Mouse (Mus musculus): Measurements from ENCODE around the gene Ppp1r8. TPM values are rescaled to one million over a fixed set of nuclear protein-coding genes. Genes with fewer than 3 reads are reported as not detected.
"Not testable (repeated sequence)": the region's sequence is repeated elsewhere in the genome, so short reads cannot be mapped to it uniquely, and the experiment has no call there.

Ppp1r8 gene
- polyA plus RNA-seq, 1 experiment from 2014 or later, result 31.9 TPM

GRCm38 (mm10) chr4:132794028-132794427 lies 48.9 kb downstream of the Ppp1r8 start:
- no peaks in the 10 kb centered on the region for H3K36me3 ChIP-seq (ENCODE audit: control insufficient read depth, insufficient read depth, low read length)
- 72% methylated on average over 9 of the region's 9 CpGs for WGBS
- H3K9me3 ChIP-seq (ENCODE audit: control insufficient read depth, low read length), result no peaks in the 10 kb centered on the region
- peaks cover 3 to 5% of the 10 kb centered on the region in 2 experiments; a peak in 2 of 4 replicates for H3K4me1 ChIP-seq (ENCODE audit: control insufficient read depth in 2 of 2, insufficient read depth in 2 of 2, low read length in 2 of 2)
- H3K9ac ChIP-seq (ENCODE audit: low read length), result no peak overlapping the region
- no peak for ATAC-seq (ENCODE audit: insufficient number of reproducible peaks, insufficient read depth, low FRiP score, low read depth)
- no peak overlapping the region for H3K4me3 ChIP-seq (ENCODE audit: control insufficient read depth in 1 of 2, insufficient read depth in 1 of 2, low read depth in 1 of 2, low read length in 2 of 2)
- H3K27ac ChIP-seq (replicated peaks in 1 of 2; ENCODE audit: control insufficient read depth in 1 of 2, insufficient read depth in 1 of 2, low read depth in 2 of 2, low read length in 2 of 2), result no peak overlapping the region
- H3K4me2 ChIP-seq (ENCODE audit: low read length), result no peak overlapping the region
- peaks cover 20% of the 10 kb centered on the region for H3K27me3 ChIP-seq (ENCODE audit: control insufficient read depth, insufficient read depth, low read length)

GRCm38 (mm10) chr4:132793322-132794004 lies 49.5 kb downstream of the Ppp1r8 start:
- H3K4me1 ChIP-seq (ENCODE audit: control insufficient read depth in 2 of 2, insufficient read depth in 2 of 2, low read length in 2 of 2); H3K4me2 ChIP-seq (ENCODE audit: low read length); H3K4me3 ChIP-seq (ENCODE audit: control insufficient read depth in 1 of 2, insufficient read depth in 1 of 2, low read depth in 1 of 2, low read length in 2 of 2); H3K9me3 ChIP-seq (ENCODE audit: control insufficient read depth, low read length); H3K9ac ChIP-seq (ENCODE audit: low read length); H3K36me3 ChIP-seq (ENCODE audit: control insufficient read depth, insufficient read depth, low read length); H3K27ac ChIP-seq (replicated peaks in 1 of 2; ENCODE audit: control insufficient read depth in 1 of 2, insufficient read depth in 1 of 2, low read depth in 2 of 2, low read length in 2 of 2); ATAC-seq (ENCODE audit: insufficient number of reproducible peaks, insufficient read depth, low FRiP score, low read depth): not testable (repeated sequence)
- peaks cover 20% of the 10 kb centered on the region for H3K27me3 ChIP-seq (ENCODE audit: control insufficient read depth, insufficient read depth, low read length)
- 77% methylated on average over 8 of the region's 9 CpGs for WGBS

- Histone ChIP-seq H3K9me3 (ENCODE audit: control insufficient read depth, low read length) (no peaks in the 10 kb centered on the region), H3K27ac (replicated peaks in 1 of 2; ENCODE audit: control insufficient read depth in 1 of 2, insufficient read depth in 1 of 2, low read depth in 2 of 2, low read length in 2 of 2) (no peak overlapping the region), H3K4me3 (ENCODE audit: control insufficient read depth in 1 of 2, insufficient read depth in 1 of 2, low read depth in 1 of 2, low read length in 2 of 2) (no peak overlapping the region), H3K4me1 (ENCODE audit: control insufficient read depth in 2 of 2, insufficient read depth in 2 of 2, low read length in 2 of 2) (no peaks in the 10 kb centered on the region), H3K36me3 (ENCODE audit: control insufficient read depth, insufficient read depth, low read length) (no peaks in the 10 kb centered on the region), H3K9ac (ENCODE audit: low read length) (no peak overlapping the region), H3K4me2 (ENCODE audit: low read length) (no peak overlapping the region), H3K27me3 (ENCODE audit: control insufficient read depth, insufficient read depth, low read length) (peaks cover 9% of the 10 kb centered on the region)
- WGBS, result 70% methylated on average over 8 of the region's 8 CpGs
- ATAC-seq (ENCODE audit: insufficient number of reproducible peaks, insufficient read depth, low FRiP score, low read depth), result no peak
Observed at GRCm38 (mm10) chr4:132789731-132790130, 53.2 kb downstream of the Ppp1r8 start.

DNA sequence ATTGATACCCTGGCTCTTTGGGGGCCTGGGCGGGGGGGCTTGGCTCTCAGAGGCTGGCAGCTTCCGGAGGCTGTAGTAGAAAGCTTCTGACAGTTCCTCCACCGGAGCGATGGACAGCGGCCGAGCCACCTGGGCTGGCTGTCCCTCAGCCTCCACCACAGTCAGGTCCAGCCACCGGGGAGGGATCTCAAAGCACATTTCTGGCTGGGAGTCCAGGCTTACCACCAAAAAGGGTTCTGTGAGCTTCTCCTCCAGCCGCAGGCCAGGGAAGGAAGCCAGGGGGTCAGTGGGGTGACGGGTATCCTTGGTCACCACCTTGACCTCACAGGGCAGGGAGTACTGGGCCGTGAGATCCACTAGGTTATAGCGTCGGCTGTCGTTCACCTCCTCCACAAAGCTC lies 57.7 kb downstream of the Ppp1r8 start:
- Histone ChIP-seq H3K4me1 (ENCODE audit: control insufficient read depth in 2 of 2, insufficient read depth in 2 of 2, low read length in 2 of 2) (no peaks in the 10 kb centered on the region), H3K9ac (ENCODE audit: low read length) (no peak overlapping the region), H3K36me3 (ENCODE audit: control insufficient read depth, insufficient read depth, low read length) (no peaks in the 10 kb centered on the region), H3K9me3 (ENCODE audit: control insufficient read depth, low read length) (no peaks in the 10 kb centered on the region), H3K4me2 (ENCODE audit: low read length) (no peak overlapping the region), H3K4me3 (ENCODE audit: control insufficient read depth in 1 of 2, insufficient read depth in 1 of 2, low read depth in 1 of 2, low read length in 2 of 2) (no peak overlapping the region), H3K27me3 (ENCODE audit: control insufficient read depth, insufficient read depth, low read length) (no peaks in the 10 kb centered on the region), H3K27ac (replicated peaks in 1 of 2; ENCODE audit: control insufficient read depth in 1 of 2, insufficient read depth in 1 of 2, low read depth in 2 of 2, low read length in 2 of 2) (no peak overlapping the region)
- no peak for ATAC-seq (ENCODE audit: insufficient number of reproducible peaks, insufficient read depth, low FRiP score, low read depth)
- WGBS, result 86% methylated on average over 13 of the region's 13 CpGs

- H3K36me3 ChIP-seq (ENCODE audit: control insufficient read depth, insufficient read depth, low read length), result peaks cover 8% of the 10 kb centered on the region
- no peaks in the 10 kb centered on the region for H3K9me3 ChIP-seq (ENCODE audit: control insufficient read depth, low read length)
- H3K4me3 ChIP-seq (ENCODE audit: control insufficient read depth in 1 of 2, insufficient read depth in 1 of 2, low read depth in 1 of 2, low read length in 2 of 2), result no peak overlapping the region
- H3K4me1 ChIP-seq (ENCODE audit: control insufficient read depth in 2 of 2, insufficient read depth in 2 of 2, low read length in 2 of 2), result no peaks in the 10 kb centered on the region
- WGBS, result 78% methylated on average over 2 of the region's 2 CpGs
- no peak for ATAC-seq (ENCODE audit: insufficient number of reproducible peaks, insufficient read depth, low FRiP score, low read depth)
- H3K27ac ChIP-seq (replicated peaks in 1 of 2; ENCODE audit: control insufficient read depth in 1 of 2, insufficient read depth in 1 of 2, low read depth in 2 of 2, low read length in 2 of 2), result no peak overlapping the region
- no peaks in the 10 kb centered on the region for H3K27me3 ChIP-seq (ENCODE audit: control insufficient read depth, insufficient read depth, low read length)
- H3K9ac ChIP-seq (ENCODE audit: low read length), result no peak overlapping the region
- no peak overlapping the region for H3K4me2 ChIP-seq (ENCODE audit: low read length)
Observed at GRCm38 (mm10) chr4:132783732-132784131, 59.2 kb downstream of the Ppp1r8 start.

DNA sequence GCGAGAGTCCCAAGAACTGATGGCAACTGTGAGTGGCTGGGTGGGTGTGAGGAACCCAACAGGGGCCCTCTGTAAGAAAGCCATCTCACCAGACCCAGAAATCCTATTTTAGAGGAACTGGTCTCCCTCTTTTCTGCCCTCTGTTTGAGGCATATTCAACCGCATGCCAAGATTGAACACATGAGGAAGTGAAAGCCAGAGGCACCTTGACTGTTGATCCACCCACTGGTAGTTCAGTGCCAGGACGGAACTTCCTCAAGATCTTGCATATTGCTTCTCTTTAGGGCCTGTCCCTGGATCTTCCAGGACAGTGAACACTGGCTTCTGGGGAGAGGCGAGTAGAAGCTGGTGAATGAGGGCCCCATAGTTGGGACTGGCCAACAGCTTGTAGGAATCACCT lies 62.7 kb downstream of the Ppp1r8 start:
- Histone ChIP-seq H3K27me3 (ENCODE audit: control insufficient read depth, insufficient read depth, low read length) (no peaks in the 10 kb centered on the region), H3K9ac (ENCODE audit: low read length) (no peak overlapping the region), H3K4me3 (ENCODE audit: control insufficient read depth in 1 of 2, insufficient read depth in 1 of 2, low read depth in 1 of 2, low read length in 2 of 2) (no peak overlapping the region), H3K4me1 (ENCODE audit: control insufficient read depth in 2 of 2, insufficient read depth in 2 of 2, low read length in 2 of 2) (no peaks in the 10 kb centered on the region), H3K36me3 (ENCODE audit: control insufficient read depth, insufficient read depth, low read length) (peaks cover 43% of the 10 kb centered on the region), H3K27ac (replicated peaks in 1 of 2; ENCODE audit: control insufficient read depth in 1 of 2, insufficient read depth in 1 of 2, low read depth in 2 of 2, low read length in 2 of 2) (no peak overlapping the region), H3K4me2 (ENCODE audit: low read length) (no peak overlapping the region), H3K9me3 (ENCODE audit: control insufficient read depth, low read length) (no peaks in the 10 kb centered on the region)
- WGBS, result 85% methylated on average over 4 of the region's 4 CpGs
- no peak for ATAC-seq (ENCODE audit: insufficient number of reproducible peaks, insufficient read depth, low FRiP score, low read depth)

- Histone ChIP-seq H3K4me1 (ENCODE audit: control insufficient read depth in 2 of 2, insufficient read depth in 2 of 2, low read length in 2 of 2) (no peaks in the 10 kb centered on the region), H3K36me3 (ENCODE audit: control insufficient read depth, insufficient read depth, low read length) (peaks cover 59% of the 10 kb centered on the region), H3K9ac (ENCODE audit: low read length) (no peak overlapping the region), H3K4me3 (ENCODE audit: control insufficient read depth in 1 of 2, insufficient read depth in 1 of 2, low read depth in 1 of 2, low read length in 2 of 2) (no peak overlapping the region), H3K4me2 (ENCODE audit: low read length) (no peak overlapping the region), H3K9me3 (ENCODE audit: control insufficient read depth, low read length) (no peaks in the 10 kb centered on the region), H3K27me3 (ENCODE audit: control insufficient read depth, insufficient read depth, low read length) (no peaks in the 10 kb centered on the region), H3K27ac (replicated peaks in 1 of 2; ENCODE audit: control insufficient read depth in 1 of 2, insufficient read depth in 1 of 2, low read depth in 2 of 2, low read length in 2 of 2) (no peak overlapping the region)
- 93% methylated on average over 6 of the region's 6 CpGs for WGBS
- no peak for ATAC-seq (ENCODE audit: insufficient number of reproducible peaks, insufficient read depth, low FRiP score, low read depth)
Observed at GRCm38 (mm10) chr4:132778562-132779201, 64.3 kb downstream of the Ppp1r8 start.
